Mouse (Mus musculus) liver, postnatal 0 days (tissue): ENCODE measurements around the gene Mocs3.

ENCODE experiments used
- CTCF ChIP-seq: sonication (generic); IDR thresholded peaks from 2 replicates; pipeline ENCODE4 v1.5.1; 2016; ENCODE audit warnings: antibody characterized with exemption, low read depth
- EP300 ChIP-seq: IDR thresholded peaks from 2 replicates; pipeline ENCODE4 v1.6.1; 2016; ENCODE audit warnings: antibody characterized with exemption, low read depth, mild to moderate bottlenecking

- TF ChIP-seq CTCF (no peak), EP300 (no peak)
Observed at GRCm38 (mm10) chr2:168223326-168223725, 7.1 kb upstream of the Mocs3 start.
